Mouse (Mus musculus): ENCODE measurements at regions not wholly inside any gene's neighbourhood (a gene's known extent, or its start where the extent isn't known, plus 50 kb on each side); places are given as distances from the start of the nearest gene placed in this dataset.

DNA sequence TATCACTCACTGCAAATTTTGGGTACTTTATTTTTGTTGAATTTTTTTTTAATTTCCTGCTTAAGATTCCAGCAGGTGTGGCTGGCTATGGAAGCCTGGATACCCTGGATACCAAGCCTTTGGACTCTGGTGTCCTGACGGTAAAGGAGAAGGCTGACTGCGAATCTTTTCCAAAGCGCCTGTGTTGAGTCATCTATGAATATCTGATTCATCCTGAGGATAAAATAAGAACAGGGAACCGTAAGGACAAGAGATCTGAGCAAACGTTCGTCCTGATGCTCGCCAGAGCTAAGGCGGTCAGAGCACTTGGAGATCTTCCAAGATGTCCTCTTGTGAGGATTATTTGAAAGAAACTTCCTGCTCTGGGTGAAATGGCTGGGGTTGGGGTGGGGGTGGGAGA is 173.2 kb upstream of the Tox3 start:
- no peaks in the 10 kb centered on the region for H3K9me3 ChIP-seq (replicated peaks; ENCODE audit: control insufficient read depth, low read length)
- no peak overlapping the region for H3K9ac ChIP-seq (ENCODE audit: low read length)
- 52% methylated on average over 8 of the region's 8 CpGs for WGBS
- no peak overlapping the region for H3K4me3 ChIP-seq (replicated peaks; ENCODE audit: low read length)
- no peaks in the 10 kb centered on the region for H3K27me3 ChIP-seq (ENCODE audit: control insufficient read depth, insufficient read depth, low read length)
- no peak for ATAC-seq (ENCODE audit: insufficient read depth, low FRiP score)
- H3K36me3 ChIP-seq (ENCODE audit: control insufficient read depth, insufficient read depth, low read length), result no peaks in the 10 kb centered on the region
- no peak overlapping the region for H3K27ac ChIP-seq (ENCODE audit: low read length)
- H3K4me1 ChIP-seq (ENCODE audit: control insufficient read depth, insufficient read depth, low read length), result no peaks in the 10 kb centered on the region
- no peak overlapping the region for H3K4me2 ChIP-seq (ENCODE audit: low read depth, low read length)

DNA sequence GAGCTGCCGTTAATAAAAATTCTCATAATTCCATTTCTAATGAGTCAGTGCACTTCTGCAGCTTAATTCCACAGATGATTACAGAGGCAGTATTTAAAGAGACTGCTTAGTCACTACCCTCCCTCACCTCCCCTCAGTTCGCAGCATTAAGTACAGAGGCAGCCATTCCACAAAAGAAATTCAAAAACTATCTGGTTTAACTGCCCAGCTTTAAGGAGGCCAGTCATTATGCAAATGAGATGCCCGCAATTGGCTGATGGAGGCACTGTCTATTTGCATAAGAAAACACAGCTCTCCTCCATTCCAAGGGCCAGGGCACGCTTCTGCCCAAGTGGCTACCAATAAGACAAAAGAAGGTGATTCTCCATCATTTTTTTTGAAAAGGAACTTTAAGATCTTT is 172.0 kb upstream of the Tox3 start:
- ATAC-seq (ENCODE audit: insufficient read depth, low FRiP score), result no peak
- Histone ChIP-seq H3K27ac (ENCODE audit: low read length) (no peak overlapping the region), H3K9me3 (replicated peaks; ENCODE audit: control insufficient read depth, low read length) (no peaks in the 10 kb centered on the region), H3K27me3 (ENCODE audit: control insufficient read depth, insufficient read depth, low read length) (no peaks in the 10 kb centered on the region), H3K9ac (ENCODE audit: low read length) (no peak overlapping the region), H3K4me3 (replicated peaks; ENCODE audit: low read length) (no peak overlapping the region), H3K36me3 (ENCODE audit: control insufficient read depth, insufficient read depth, low read length) (no peaks in the 10 kb centered on the region), H3K4me1 (ENCODE audit: control insufficient read depth, insufficient read depth, low read length) (no peaks in the 10 kb centered on the region), H3K4me2 (ENCODE audit: low read depth, low read length) (no peak overlapping the region)
- WGBS, result 48% methylated on average over 4 of the region's 4 CpGs

DNA sequence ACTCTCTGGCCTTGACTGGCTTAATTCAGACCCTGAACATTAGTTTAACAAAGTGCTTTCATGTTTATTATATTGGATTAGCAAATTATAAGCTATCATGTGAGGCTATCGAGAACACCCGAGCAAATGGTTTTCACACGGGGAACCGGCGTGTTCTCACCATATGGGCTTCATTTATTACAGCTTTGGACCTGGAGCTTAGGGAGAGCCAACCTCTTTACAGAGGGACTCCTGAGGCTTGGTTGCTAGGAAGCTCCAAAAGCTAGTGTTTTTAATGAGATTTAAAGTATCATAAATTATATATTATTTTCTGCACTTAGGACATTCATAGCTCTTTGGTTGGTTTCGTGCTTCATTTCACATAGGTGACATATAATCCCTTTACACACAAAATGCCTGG is 171.4 kb upstream of the Tox3 start:
- no peak for ATAC-seq (ENCODE audit: insufficient read depth, low FRiP score)
- H3K9me3 ChIP-seq (replicated peaks; ENCODE audit: control insufficient read depth, low read length), result no peaks in the 10 kb centered on the region
- no peak overlapping the region for H3K4me3 ChIP-seq (replicated peaks; ENCODE audit: low read length)
- 68% methylated on average over 6 of the region's 6 CpGs for WGBS
- H3K27ac ChIP-seq (ENCODE audit: low read length), result no peak overlapping the region
- no peak overlapping the region for H3K9ac ChIP-seq (ENCODE audit: low read length)
- no peak overlapping the region for H3K4me2 ChIP-seq (ENCODE audit: low read depth, low read length)
- no peaks in the 10 kb centered on the region for H3K27me3 ChIP-seq (ENCODE audit: control insufficient read depth, insufficient read depth, low read length)
- H3K4me1 ChIP-seq (ENCODE audit: control insufficient read depth, insufficient read depth, low read length), result no peaks in the 10 kb centered on the region
- H3K36me3 ChIP-seq (ENCODE audit: control insufficient read depth, insufficient read depth, low read length), result no peaks in the 10 kb centered on the region

DNA sequence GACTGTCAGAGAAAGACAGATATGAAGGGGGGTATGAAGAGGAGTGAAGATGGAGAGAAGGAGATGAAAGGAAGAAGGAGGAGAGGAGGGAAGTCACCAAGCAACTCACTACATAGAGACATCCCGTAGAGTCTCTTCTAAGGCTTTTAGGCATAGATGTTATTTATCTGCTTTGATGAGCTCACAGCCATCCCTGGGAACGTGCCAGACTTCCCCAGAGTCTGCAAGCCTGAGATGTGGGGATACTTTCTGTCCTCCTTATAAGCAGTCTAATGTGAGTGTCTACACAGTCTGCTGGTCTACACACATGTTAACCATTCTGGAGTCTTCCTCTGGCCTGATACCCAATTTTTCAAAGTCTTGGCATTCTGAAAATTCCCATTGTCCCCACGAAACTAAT is 166.0 kb upstream of the Tox3 start:
- Histone ChIP-seq H3K9ac (ENCODE audit: low read length) (no peak overlapping the region), H3K4me1 (ENCODE audit: control insufficient read depth, insufficient read depth, low read length) (no peaks in the 10 kb centered on the region), H3K9me3 (replicated peaks; ENCODE audit: control insufficient read depth, low read length) (no peaks in the 10 kb centered on the region), H3K27me3 (ENCODE audit: control insufficient read depth, insufficient read depth, low read length) (no peaks in the 10 kb centered on the region), H3K36me3 (ENCODE audit: control insufficient read depth, insufficient read depth, low read length) (no peaks in the 10 kb centered on the region), H3K27ac (ENCODE audit: low read length) (no peak overlapping the region), H3K4me2 (ENCODE audit: low read depth, low read length) (no peak overlapping the region), H3K4me3 (replicated peaks; ENCODE audit: low read length) (no peak overlapping the region)
- WGBS, result 68% methylated on average over 3 of the region's 3 CpGs
- no peak for ATAC-seq (ENCODE audit: insufficient read depth, low FRiP score)

DNA sequence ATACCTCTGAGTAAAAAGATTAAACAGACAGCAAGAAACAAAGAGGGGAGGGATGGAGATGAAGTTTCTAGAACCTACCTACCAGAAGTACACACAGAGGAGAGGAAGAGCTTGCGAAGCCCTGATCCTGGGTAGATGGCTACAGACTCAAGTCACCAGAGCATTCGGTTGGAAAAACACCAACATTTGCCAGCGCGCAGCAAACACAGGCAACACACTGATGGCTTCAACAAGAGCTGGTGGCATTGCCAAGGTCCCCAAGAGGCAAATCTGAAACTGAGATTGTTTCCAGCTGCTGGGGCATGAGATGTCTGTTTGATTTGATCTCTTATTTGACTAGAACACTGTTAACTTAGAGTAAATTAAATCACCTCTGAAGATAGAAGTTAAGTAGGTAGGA is 165.5 kb upstream of the Tox3 start:
- WGBS, result 84% methylated on average over 4 of the region's 4 CpGs

DNA sequence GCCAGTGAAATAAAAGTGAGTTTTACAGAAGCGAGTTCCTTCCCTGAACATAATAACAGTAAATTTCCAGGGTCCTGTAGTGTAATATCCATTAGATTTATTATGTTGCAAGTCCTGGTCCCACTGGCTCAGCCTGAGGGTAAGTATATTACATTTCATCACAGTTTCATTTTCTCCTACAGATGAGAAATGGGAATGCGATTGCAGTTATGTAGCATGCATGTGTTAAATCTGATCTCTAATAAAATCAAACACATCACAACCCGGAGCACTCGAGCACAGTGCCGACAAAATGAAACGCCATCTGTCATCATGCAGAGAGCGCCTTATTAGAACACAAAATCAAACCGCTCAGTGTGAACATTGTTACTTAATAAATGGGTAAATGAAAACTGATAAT is 165.0 kb upstream of the Tox3 start:
- H3K9me3 ChIP-seq (replicated peaks; ENCODE audit: control insufficient read depth, low read length), result no peaks in the 10 kb centered on the region
- no peak overlapping the region for H3K27ac ChIP-seq (ENCODE audit: low read length)
- WGBS, result 60% methylated on average over 8 of the region's 8 CpGs
- no peaks in the 10 kb centered on the region for H3K27me3 ChIP-seq (ENCODE audit: control insufficient read depth, insufficient read depth, low read length)
- H3K4me2 ChIP-seq (ENCODE audit: low read depth, low read length), result no peak overlapping the region
- H3K36me3 ChIP-seq (ENCODE audit: control insufficient read depth, insufficient read depth, low read length), result no peaks in the 10 kb centered on the region
- ATAC-seq (ENCODE audit: insufficient read depth, low FRiP score), result no peak
- no peak overlapping the region for H3K4me3 ChIP-seq (replicated peaks; ENCODE audit: low read length)
- no peaks in the 10 kb centered on the region for H3K4me1 ChIP-seq (ENCODE audit: control insufficient read depth, insufficient read depth, low read length)
- no peak overlapping the region for H3K9ac ChIP-seq (ENCODE audit: low read length)

More for the DNA sequence above, 165.5 kb upstream of the Tox3 start:
- no peaks in the 10 kb centered on the region for H3K4me1 ChIP-seq (ENCODE audit: control insufficient read depth, insufficient read depth, low read length)
- H3K27me3 ChIP-seq (ENCODE audit: control insufficient read depth, insufficient read depth, low read length), result no peaks in the 10 kb centered on the region
- no peaks in the 10 kb centered on the region for H3K9me3 ChIP-seq (replicated peaks; ENCODE audit: control insufficient read depth, low read length)
- ATAC-seq (ENCODE audit: insufficient read depth, low FRiP score), result no peak
- no peak overlapping the region for H3K9ac ChIP-seq (ENCODE audit: low read length)
- no peak overlapping the region for H3K27ac ChIP-seq (ENCODE audit: low read length)
- H3K36me3 ChIP-seq (ENCODE audit: control insufficient read depth, insufficient read depth, low read length), result no peaks in the 10 kb centered on the region
- H3K4me2 ChIP-seq (ENCODE audit: low read depth, low read length), result no peak overlapping the region
- no peak overlapping the region for H3K4me3 ChIP-seq (replicated peaks; ENCODE audit: low read length)

DNA sequence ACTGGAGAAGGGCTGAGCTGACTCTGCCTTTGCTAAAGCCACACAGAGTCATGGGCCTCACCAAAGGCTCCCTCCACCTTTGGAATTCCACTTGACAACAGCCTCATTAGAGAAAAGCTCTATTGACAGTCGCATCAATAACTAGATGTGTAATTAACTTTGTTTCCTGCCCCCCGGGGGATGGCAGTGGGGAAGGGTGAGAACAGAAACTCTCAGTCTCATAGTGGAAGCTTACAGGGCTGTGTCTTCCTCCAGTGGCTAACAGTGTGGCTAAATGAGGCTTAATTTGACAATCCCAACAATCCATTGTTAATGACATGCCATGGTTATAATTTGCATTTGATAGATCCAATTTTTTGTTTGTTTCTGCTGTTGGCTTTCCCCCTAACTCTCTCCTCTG is 164.5 kb upstream of the Tox3 start:
- no peak for ATAC-seq (ENCODE audit: insufficient read depth, low FRiP score)
- 63% methylated on average over 2 of the region's 2 CpGs for WGBS
- no peaks in the 10 kb centered on the region for H3K27me3 ChIP-seq (ENCODE audit: control insufficient read depth, insufficient read depth, low read length)

DNA sequence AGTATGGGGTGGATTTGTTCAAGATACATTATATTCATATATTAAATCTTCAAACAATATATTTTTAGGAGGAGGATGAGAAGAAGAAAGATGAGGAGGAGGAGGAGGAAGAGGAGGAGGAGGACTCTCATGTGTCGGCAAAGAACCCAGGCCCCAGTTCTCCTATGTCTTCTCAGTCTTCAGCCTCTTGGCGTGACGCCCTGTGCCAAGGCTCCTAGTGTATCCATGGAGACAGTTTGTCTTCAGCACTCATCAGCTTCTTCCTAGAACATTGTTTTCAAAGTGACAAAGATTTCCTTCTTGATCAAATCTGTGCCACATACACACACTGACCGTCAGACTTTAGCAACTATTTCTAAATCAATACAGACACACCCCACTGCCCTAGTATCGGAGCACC is 156.4 kb upstream of the Tox3 start:
- H3K9me3 ChIP-seq (replicated peaks; ENCODE audit: control insufficient read depth, low read length), result no peaks in the 10 kb centered on the region
- no peak for ATAC-seq (ENCODE audit: insufficient read depth, low FRiP score)
- no peaks in the 10 kb centered on the region for H3K36me3 ChIP-seq (ENCODE audit: control insufficient read depth, insufficient read depth, low read length)
- no peaks in the 10 kb centered on the region for H3K27me3 ChIP-seq (ENCODE audit: control insufficient read depth, insufficient read depth, low read length)
- no peak overlapping the region for H3K4me3 ChIP-seq (replicated peaks; ENCODE audit: low read length)
- no peak overlapping the region for H3K9ac ChIP-seq (ENCODE audit: low read length)
- no peak overlapping the region for H3K4me2 ChIP-seq (ENCODE audit: low read depth, low read length)
- 71% methylated on average over 5 of the region's 5 CpGs for WGBS
- no peaks in the 10 kb centered on the region for H3K4me1 ChIP-seq (ENCODE audit: control insufficient read depth, insufficient read depth, low read length)
- H3K27ac ChIP-seq (ENCODE audit: low read length), result no peak overlapping the region

More for the DNA sequence above, 164.5 kb upstream of the Tox3 start:
- no peak overlapping the region for H3K9ac ChIP-seq (ENCODE audit: low read length)
- H3K36me3 ChIP-seq (ENCODE audit: control insufficient read depth, insufficient read depth, low read length), result no peaks in the 10 kb centered on the region
- H3K4me3 ChIP-seq (replicated peaks; ENCODE audit: low read length), result no peak overlapping the region
- H3K27ac ChIP-seq (ENCODE audit: low read length), result no peak overlapping the region
- H3K9me3 ChIP-seq (replicated peaks; ENCODE audit: control insufficient read depth, low read length), result no peaks in the 10 kb centered on the region
- H3K4me1 ChIP-seq (ENCODE audit: control insufficient read depth, insufficient read depth, low read length), result no peaks in the 10 kb centered on the region
- no peak overlapping the region for H3K4me2 ChIP-seq (ENCODE audit: low read depth, low read length)

DNA sequence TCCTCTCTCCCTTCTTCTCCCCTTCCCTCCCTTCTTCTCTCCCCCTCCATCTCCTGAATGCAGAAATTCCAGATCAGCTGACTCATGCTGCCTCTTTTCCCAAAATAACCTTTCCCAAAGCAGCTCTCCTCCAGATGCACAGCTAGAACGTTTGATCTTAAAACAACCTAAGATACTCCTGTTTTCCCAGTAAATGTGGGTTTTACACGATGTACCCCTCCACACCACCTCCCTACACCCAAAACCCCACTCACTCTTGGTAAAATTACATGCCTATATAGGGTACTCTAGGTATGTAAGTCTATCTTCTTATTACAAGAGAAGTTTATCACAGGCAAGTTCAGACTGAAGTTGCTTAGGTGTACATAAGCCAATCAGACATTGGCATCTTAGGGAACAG is 155.2 kb upstream of the Tox3 start:
- Histone ChIP-seq H3K27me3 (ENCODE audit: control insufficient read depth, insufficient read depth, low read length) (no peaks in the 10 kb centered on the region), H3K4me1 (ENCODE audit: control insufficient read depth, insufficient read depth, low read length) (no peaks in the 10 kb centered on the region), H3K9ac (ENCODE audit: low read length) (no peak overlapping the region), H3K4me3 (replicated peaks; ENCODE audit: low read length) (no peak overlapping the region), H3K27ac (ENCODE audit: low read length) (no peak overlapping the region), H3K9me3 (replicated peaks; ENCODE audit: control insufficient read depth, low read length) (no peaks in the 10 kb centered on the region), H3K4me2 (ENCODE audit: low read depth, low read length) (no peak overlapping the region), H3K36me3 (ENCODE audit: control insufficient read depth, insufficient read depth, low read length) (no peaks in the 10 kb centered on the region)
- ATAC-seq (ENCODE audit: insufficient read depth, low FRiP score), result no peak
- WGBS, result 26% methylated on average over 2 of the region's 2 CpGs

DNA sequence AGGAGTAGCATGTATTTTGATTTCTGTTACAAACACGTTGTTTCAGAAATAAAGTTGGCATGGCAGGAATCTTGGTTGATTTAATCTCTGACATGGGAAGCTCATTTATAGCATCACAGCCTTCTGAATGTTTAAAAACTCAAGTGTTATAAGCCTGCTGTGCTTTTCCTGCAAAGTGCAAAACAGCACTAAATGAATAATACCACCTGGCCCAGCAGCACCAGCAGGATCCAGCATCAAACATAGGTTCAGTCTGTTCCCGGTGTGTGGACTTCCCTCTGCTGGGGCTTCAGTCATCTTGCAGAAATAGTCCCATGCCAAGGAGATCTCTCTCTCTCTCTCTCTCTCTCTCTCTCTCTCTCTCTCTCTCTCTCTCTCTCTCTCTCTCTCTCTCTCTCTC is 154.7 kb upstream of the Tox3 start:
- no peaks in the 10 kb centered on the region for H3K27me3 ChIP-seq (ENCODE audit: control insufficient read depth, insufficient read depth, low read length)
- H3K4me3 ChIP-seq (replicated peaks; ENCODE audit: low read length), result no peak overlapping the region
- no peak overlapping the region for H3K27ac ChIP-seq (ENCODE audit: low read length)
- no peak overlapping the region for H3K9ac ChIP-seq (ENCODE audit: low read length)
- H3K9me3 ChIP-seq (replicated peaks; ENCODE audit: control insufficient read depth, low read length), result no peaks in the 10 kb centered on the region
- ATAC-seq (ENCODE audit: insufficient read depth, low FRiP score), result no peak
- no peaks in the 10 kb centered on the region for H3K4me1 ChIP-seq (ENCODE audit: control insufficient read depth, insufficient read depth, low read length)
- 36% methylated on average over 2 of the region's 2 CpGs for WGBS
- no peak overlapping the region for H3K4me2 ChIP-seq (ENCODE audit: low read depth, low read length)
- no peaks in the 10 kb centered on the region for H3K36me3 ChIP-seq (ENCODE audit: control insufficient read depth, insufficient read depth, low read length)

All from stomach, embryonic 16.5 days (tissue).